Comparison of ENCODE assay signal across 25 mouse cellular contexts in the genomic region with DNA sequence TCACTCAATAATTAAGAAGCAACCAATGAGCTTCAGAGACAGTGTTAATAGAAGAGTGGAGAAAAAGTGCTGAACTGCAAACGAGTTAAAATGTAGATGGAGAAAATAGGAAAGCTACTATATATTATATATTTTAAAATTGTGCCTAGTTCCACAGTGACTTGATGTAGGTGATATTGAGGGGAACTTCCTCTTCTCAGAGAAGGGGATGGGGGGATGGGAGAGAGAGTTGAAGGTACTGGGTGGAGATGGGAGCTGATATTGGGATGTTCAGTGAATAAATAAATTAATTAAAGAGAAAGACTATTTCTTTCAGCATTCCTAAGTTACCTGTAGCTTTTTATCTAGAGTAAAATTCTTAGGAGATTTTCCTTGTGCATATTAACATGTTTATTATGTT.
"Had no signal": no experiment of that assay in that cellular context is flagged by ENCODE, and none has a peak within 500 bp of the region (broad histone marks: within the 10 kb centered on the region; RNA-seq: fewer than 3 reads in every experiment).

No protein-coding gene starts in this region.

- H3K9ac ChIP-seq: embryonic facial prominence, embryonic 12.5 days; embryonic facial prominence, embryonic 13.5 days; embryonic facial prominence, embryonic 15.5 days; forebrain, embryonic 12.5 days; forebrain, embryonic 13.5 days; forebrain, embryonic 15.5 days; forebrain, postnatal 0 days had no signal

- H3K27ac ChIP-seq: embryonic facial prominence, embryonic 10.5 days; embryonic facial prominence, embryonic 12.5 days; embryonic facial prominence, embryonic 13.5 days; embryonic facial prominence, embryonic 15.5 days; forebrain, embryonic 10.5 days; forebrain, embryonic 12.5 days; forebrain, embryonic 13.5 days; forebrain, embryonic 15.5 days; gastrocnemius, adult 2 months; heart, adult 2 months; heart, embryonic 10.5 days had no signal

- H3K9me3 ChIP-seq: embryonic facial prominence, embryonic 10.5 days; embryonic facial prominence, embryonic 12.5 days; embryonic facial prominence, embryonic 13.5 days; embryonic facial prominence, embryonic 15.5 days; forebrain, embryonic 10.5 days; forebrain, embryonic 12.5 days; forebrain, embryonic 13.5 days; forebrain, embryonic 15.5 days; heart, embryonic 10.5 days had no signal

- DNase-seq: cerebellum, adult 9-10 months; cerebellum, adult 9-11 months; cerebellum, postnatal 10 days; cerebellum, postnatal 25 days; cerebellum, postnatal 36 days; embryo, embryonic 11 days; forebrain, postnatal 0 days; gastrocnemius, adult 2 months; gastrocnemius, postnatal 10 days; gastrocnemius, postnatal 14 days; gastrocnemius, postnatal 25 days; gastrocnemius, postnatal 36 days; heart, adult 11 months; heart, adult 18-20 months; heart, adult 2 months had no signal

- H3K4me3 ChIP-seq: embryonic facial prominence, embryonic 10.5 days; embryonic facial prominence, embryonic 12.5 days; embryonic facial prominence, embryonic 13.5 days; embryonic facial prominence, embryonic 15.5 days; erythroblast, embryonic 14.5 days; forebrain, embryonic 10.5 days; forebrain, embryonic 12.5 days; forebrain, embryonic 13.5 days; forebrain, embryonic 15.5 days; gastrocnemius, adult 2 months; heart, adult 2 months; heart, embryonic 10.5 days had no signal

- H3K36me3 ChIP-seq: embryonic facial prominence, embryonic 10.5 days; embryonic facial prominence, embryonic 12.5 days; embryonic facial prominence, embryonic 13.5 days; embryonic facial prominence, embryonic 15.5 days; forebrain, embryonic 10.5 days; forebrain, embryonic 12.5 days; forebrain, embryonic 15.5 days; heart, embryonic 10.5 days had no signal

- H3K4me1 ChIP-seq: embryonic facial prominence, embryonic 10.5 days; embryonic facial prominence, embryonic 12.5 days; embryonic facial prominence, embryonic 13.5 days; embryonic facial prominence, embryonic 15.5 days; forebrain, embryonic 10.5 days; forebrain, embryonic 12.5 days; forebrain, embryonic 13.5 days; forebrain, embryonic 15.5 days; heart, embryonic 10.5 days had no signal

- H3K27me3 ChIP-seq: embryonic facial prominence, embryonic 12.5 days; embryonic facial prominence, embryonic 13.5 days; embryonic facial prominence, embryonic 15.5 days; forebrain, embryonic 12.5 days; forebrain, embryonic 13.5 days; forebrain, embryonic 15.5 days had no signal
